Mouse (Mus musculus): ENCODE measurements around the gene Plcb1.
"Not testable (repeated sequence)": the region's sequence is repeated elsewhere in the genome, so short reads cannot be mapped to it uniquely, and the experiment has no call there.

Gene Plcb1

GRCm38 (mm10) chr2:134968380-134968779, 182.5 kb downstream of the Plcb1 start:
- DNase-seq (ENCODE audit: low spot score in 2 of 2) = no peak

GRCm38 (mm10) chr2:134972376-134972775, 186.5 kb downstream of the Plcb1 start:
- DNase-seq (ENCODE audit: low spot score in 2 of 2) = no peak

- DNase-seq (ENCODE audit: low spot score in 2 of 2) = no peak
These were observed 188.8 kb downstream of the Plcb1 start for GRCm38 (mm10) chr2:134974711-134975110.

GRCm38 (mm10) chr2:134976796-134977330, 191.0 kb downstream of the Plcb1 start:
- no peak for DNase-seq (ENCODE audit: low spot score in 2 of 2)

- no peak for DNase-seq (ENCODE audit: low spot score in 2 of 2)
These were observed 191.8 kb downstream of the Plcb1 start for GRCm38 (mm10) chr2:134977641-134978040.

DNA sequence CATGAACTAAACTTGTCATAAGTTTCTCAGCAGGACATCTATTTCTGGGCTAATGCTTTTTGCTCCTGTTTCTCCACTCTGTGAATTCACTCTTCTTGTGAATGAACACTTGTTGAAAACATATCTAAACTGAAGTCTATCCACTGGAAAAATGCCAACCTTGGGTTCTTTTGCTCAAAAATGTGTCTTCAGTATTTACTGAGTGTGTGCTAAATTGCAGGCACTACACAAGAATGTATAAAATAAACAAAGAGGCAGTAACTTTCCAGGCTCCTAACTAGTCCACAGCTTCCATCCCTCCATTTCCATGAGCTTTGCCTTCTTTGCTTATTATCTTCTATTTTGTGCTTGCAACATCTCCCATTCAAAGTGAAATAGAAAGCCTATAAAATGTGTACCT, 195.5 kb downstream of the Plcb1 start:
- DNase-seq (ENCODE audit: low spot score in 2 of 2) = no peak

DNA sequence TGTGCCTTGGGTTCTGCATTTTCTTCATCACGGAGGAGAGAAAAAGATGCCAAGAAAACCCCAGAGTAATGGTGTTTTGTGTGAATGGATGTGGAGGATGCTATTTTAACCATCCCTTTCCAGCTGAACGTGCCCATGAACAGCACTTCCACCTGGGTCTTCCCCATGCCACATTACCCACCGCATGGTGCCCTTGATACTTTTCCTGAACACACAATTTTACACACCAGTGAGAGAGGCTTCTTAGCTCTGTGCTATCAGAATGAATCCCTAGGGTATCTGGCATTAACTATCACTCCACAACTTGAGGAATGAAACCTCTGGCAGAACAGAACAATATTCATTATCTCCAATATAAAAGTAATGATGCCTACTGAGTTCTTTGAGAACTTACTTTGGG, 199.0 kb downstream of the Plcb1 start:
- DNase-seq (ENCODE audit: low spot score in 2 of 2) = no peak

DNA sequence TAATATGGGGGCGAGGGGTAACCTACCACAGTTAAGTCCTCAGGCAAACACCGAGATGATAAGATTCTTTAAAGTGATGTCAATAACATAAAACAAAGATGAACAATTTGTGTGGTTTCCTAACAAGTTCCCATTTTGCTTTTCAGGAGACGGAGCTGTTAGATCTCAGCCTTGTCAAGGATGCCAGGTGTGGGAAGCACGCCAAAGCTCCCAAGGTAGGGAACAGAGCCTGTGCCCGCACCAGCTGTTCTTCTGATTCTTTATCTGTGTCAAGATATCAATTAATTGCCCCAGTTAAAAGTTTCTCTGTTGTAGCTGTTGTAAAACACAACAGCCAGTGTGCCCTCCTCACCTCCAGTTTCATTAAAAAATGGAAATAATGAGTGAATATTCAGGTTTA, 202.1 kb downstream of the Plcb1 start:
- no peak for DNase-seq (ENCODE audit: low spot score in 2 of 2)

GRCm38 (mm10) chr2:134989650-134990292, 203.9 kb downstream of the Plcb1 start:
- no peak for DNase-seq (ENCODE audit: low spot score in 2 of 2)

DNA sequence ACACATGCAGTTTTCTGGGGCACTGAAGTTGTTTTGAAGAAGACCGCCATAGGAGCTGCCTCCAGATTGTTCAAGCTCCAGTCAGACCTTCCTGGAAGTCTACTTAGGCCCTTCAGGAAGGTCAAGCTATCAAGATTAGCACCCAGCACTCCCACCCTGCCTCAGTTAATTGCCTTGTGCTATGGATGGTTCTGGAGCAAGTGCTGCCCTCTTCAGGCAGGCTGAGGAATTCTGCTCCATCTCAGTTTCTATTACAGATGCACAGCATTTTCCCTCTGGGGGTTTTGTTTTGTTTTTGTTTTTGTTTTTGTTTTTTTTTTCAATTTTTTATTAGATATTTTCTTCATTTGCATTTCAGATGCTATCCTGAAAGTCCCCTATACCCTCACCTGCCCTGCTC, 221.3 kb downstream of the Plcb1 start:
- no peak for DNase-seq (ENCODE audit: low spot score in 2 of 2)

DNA sequence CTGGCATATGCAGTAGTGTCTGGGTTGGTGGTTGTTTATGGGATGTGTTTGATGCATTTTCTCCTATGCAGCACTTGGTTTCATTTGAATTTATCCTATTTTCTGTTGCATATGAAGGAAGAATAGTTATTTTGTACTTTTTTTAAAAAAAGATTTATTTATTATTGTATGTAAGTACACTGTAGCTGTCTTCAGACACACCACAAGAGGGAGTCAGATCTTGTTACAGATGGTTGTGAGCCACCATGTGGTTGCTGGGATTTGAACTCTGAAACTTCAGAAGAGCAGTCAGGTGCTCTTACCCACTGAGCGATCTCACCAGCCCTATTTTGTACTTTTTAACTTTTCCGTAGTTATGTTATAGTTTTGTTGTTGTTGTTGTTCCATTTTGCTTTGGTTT, 222.0 kb downstream of the Plcb1 start:
- not testable (repeated sequence) for DNase-seq (ENCODE audit: low spot score in 2 of 2)

- no peak for DNase-seq (ENCODE audit: low spot score in 2 of 2)
These were observed 224.5 kb downstream of the Plcb1 start for GRCm38 (mm10) chr2:135010371-135010770.

- DNase-seq (ENCODE audit: low spot score in 2 of 2) = no peak
These were observed 229.6 kb downstream of the Plcb1 start for GRCm38 (mm10) chr2:135015501-135015900.

- DNase-seq (ENCODE audit: low spot score in 2 of 2) = no peak
These were observed 232.4 kb downstream of the Plcb1 start for GRCm38 (mm10) chr2:135018275-135018674.

DNA sequence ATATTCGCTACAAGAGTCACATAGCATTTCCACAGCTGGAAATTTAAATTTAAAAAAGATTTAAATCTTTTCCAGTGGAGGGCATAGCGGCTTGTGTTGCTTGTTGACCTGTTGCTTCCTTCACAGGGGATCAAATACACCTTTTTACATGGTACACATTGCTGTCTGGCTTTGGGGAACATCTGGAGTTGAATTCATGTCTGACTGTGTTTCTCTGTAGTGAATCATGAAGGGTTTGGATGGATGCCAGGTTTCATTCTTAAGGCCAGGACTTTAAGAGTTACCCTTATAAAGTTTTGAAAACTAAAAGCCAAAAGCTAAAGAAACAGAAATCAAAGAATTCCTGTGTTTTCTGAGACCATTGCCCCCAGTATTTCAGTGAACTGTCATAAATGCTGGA, 232.8 kb downstream of the Plcb1 start:
- no peak for DNase-seq (ENCODE audit: low spot score in 2 of 2)

- DNase-seq (ENCODE audit: low spot score in 2 of 2) = no peak
These were observed 233.7 kb downstream of the Plcb1 start for GRCm38 (mm10) chr2:135019588-135019987.

DNA sequence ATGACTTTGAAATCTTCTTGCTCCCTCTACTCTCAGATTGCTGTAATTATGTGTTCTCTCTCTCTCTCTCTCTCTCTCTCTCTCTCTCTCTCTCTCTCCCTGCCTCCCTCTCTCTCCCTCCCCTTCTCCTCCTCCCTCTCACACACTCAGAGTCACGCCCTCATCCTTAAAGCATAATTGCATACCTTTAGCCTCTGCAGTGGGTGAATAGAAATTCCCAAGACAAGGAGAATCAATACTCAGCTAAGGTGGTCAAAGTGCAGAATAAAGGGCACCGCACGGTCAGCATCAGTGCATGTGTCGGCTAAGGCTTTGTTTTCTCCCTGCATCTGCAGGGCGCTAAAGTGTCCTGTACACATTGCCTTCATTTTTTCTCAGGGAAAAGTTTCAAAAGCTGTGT, 243.4 kb downstream of the Plcb1 start:
- no peak for DNase-seq (ENCODE audit: low spot score in 2 of 2)

- no peak for DNase-seq (ENCODE audit: low spot score in 2 of 2)
These were observed 243.8 kb downstream of the Plcb1 start for GRCm38 (mm10) chr2:135029700-135030099.

GRCm38 (mm10) chr2:135035640-135036260, 249.9 kb downstream of the Plcb1 start:
- no peak for DNase-seq (ENCODE audit: low spot score in 2 of 2)

DNA sequence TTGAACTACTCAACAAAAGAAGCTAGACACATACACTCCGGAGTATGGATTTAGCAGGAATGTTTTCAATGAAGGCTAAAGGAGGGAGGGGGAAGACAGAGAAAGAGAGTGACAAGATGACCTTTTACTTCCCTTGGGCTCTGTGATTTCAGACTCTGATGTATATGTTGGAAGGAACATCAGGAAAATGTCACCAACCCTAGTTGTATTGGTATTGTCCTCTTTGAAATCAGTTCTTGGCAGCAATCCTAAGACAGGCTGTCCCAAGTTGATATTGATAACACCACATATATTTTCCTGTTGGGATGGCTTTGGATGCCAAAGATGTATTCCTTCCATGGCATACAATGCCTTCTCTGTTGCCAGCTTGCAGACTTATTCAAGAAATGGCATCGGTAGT, 262.9 kb downstream of the Plcb1 start:
- DNase-seq (ENCODE audit: low spot score in 2 of 2) = no peak

DNA sequence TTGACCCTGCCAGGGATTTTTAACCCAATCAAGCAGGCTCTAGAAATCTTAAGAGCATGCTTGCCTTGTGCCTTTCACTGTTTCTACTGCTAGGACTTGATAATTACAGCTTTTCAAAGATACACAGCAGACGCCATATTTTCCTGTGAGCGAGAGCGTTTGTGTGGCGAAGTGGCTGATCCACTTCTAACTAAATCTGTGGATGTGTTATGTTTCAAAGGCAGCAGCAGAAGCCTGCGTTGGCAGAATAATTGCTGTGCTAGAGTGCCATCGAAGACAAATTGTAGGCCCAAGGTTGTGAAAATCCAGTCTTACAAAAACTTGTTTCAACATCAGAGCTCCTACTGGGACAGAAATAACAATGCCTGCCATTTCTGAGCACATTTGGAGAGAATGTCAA, 263.4 kb downstream of the Plcb1 start:
- no peak for DNase-seq (ENCODE audit: low spot score in 2 of 2)

- no peak for DNase-seq (ENCODE audit: low spot score in 2 of 2)
These were observed 265.8 kb downstream of the Plcb1 start for GRCm38 (mm10) chr2:135051540-135052288.

DNA sequence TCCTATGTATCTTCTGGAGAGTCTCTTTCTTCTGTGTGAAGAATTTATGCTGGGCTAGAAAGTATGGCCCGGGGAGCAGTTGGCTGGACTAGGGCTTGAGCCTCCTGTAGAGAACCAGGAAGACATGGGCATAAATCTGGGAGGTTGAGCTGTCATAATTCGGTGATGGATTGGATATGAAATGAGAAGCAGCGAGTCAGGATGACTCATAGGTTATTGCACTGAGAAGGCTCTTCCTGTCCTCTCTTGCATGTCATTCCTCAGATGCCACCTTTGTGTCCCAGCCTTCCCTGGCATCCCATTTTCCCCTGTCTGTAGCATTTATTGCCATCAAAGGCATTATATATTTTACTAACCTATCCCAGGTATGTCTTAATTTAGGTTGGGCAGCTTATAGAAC, 267.5 kb downstream of the Plcb1 start:
- no peak for DNase-seq (ENCODE audit: low spot score in 2 of 2)

Data from frontal cortex, postnatal 25 days (tissue).